Mouse (Mus musculus): ENCODE measurements at regions not wholly inside any gene's neighbourhood (a gene's known extent, or its start where the extent isn't known, plus 50 kb on each side); places are given as distances from the start of the nearest gene placed in this dataset.

- WGBS: 69% methylated on average over 6 of the region's 6 CpGs
- H3K36me3 ChIP-seq (ENCODE audit: control insufficient read depth, insufficient read depth, low read length): no peaks in the 10 kb centered on the region
- H3K4me3 ChIP-seq (ENCODE audit: low read depth, low read length): no peak overlapping the region
- DNase-seq (ENCODE audit: low spot score) (no peak), ATAC-seq (ENCODE audit: insufficient read depth, low FRiP score, low TSS enrichment) (no peak)
- H3K27me3 ChIP-seq (ENCODE audit: control insufficient read depth, insufficient read depth, low read length): no peaks in the 10 kb centered on the region
- H3K9ac ChIP-seq (ENCODE audit: low read length): no peak overlapping the region
- H3K4me1 ChIP-seq (ENCODE audit: control insufficient read depth, insufficient read depth, low read length): peaks cover 15% of the 10 kb centered on the region
- H3K27ac ChIP-seq (ENCODE audit: low read depth, low read length): no peak overlapping the region
- no peaks in the 10 kb centered on the region for H3K9me3 ChIP-seq (ENCODE audit: control insufficient read depth, low read length)
- H3K4me2 ChIP-seq (ENCODE audit: low read depth): no peak overlapping the region
These were observed 354.7 kb upstream of the Nfe2l3 start for GRCm38 (mm10) chr6:51077769-51078096.

GRCm38 (mm10) chr6:51078353-51078966 is 354.0 kb upstream of the Nfe2l3 start:
- Histone ChIP-seq H3K4me2 (ENCODE audit: low read depth) (no peak overlapping the region), H3K4me3 (ENCODE audit: low read depth, low read length) (no peak overlapping the region), H3K9ac (ENCODE audit: low read length) (no peak overlapping the region), H3K27me3 (ENCODE audit: control insufficient read depth, insufficient read depth, low read length) (no peaks in the 10 kb centered on the region), H3K4me1 (ENCODE audit: control insufficient read depth, insufficient read depth, low read length) (peaks cover 15% of the 10 kb centered on the region), H3K36me3 (ENCODE audit: control insufficient read depth, insufficient read depth, low read length) (no peaks in the 10 kb centered on the region), H3K27ac (ENCODE audit: low read depth, low read length) (no peak overlapping the region), H3K9me3 (ENCODE audit: control insufficient read depth, low read length) (no peaks in the 10 kb centered on the region)
- DNase-seq (ENCODE audit: low spot score) (no peak), ATAC-seq (ENCODE audit: insufficient read depth, low FRiP score, low TSS enrichment) (no peak)
- 60% methylated on average over 11 of the region's 11 CpGs for WGBS

DNA sequence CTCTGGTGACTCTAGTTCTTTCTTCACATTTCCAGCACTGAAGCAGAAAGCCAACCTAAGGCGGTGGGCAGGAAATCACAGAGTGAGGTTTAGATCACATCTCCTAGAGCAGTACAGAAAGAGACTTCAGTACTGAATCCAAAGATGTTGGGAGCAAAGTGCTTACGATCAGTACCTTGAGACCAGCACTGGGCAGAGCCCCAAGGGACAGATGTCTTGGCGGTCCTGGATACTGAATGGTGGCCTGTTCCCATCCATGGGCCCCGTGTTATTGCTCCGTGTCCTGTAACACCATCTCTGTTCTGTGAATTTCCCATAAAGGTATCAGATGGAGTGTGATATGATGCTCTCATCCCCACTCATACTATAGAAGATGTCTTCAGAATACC is 353.5 kb upstream of the Nfe2l3 start:
- WGBS: 79% methylated on average over 5 of the region's 5 CpGs
- no peaks in the 10 kb centered on the region for H3K27me3 ChIP-seq (ENCODE audit: control insufficient read depth, insufficient read depth, low read length)
- no peaks in the 10 kb centered on the region for H3K36me3 ChIP-seq (ENCODE audit: control insufficient read depth, insufficient read depth, low read length)
- no peaks in the 10 kb centered on the region for H3K9me3 ChIP-seq (ENCODE audit: control insufficient read depth, low read length)
- H3K4me1 ChIP-seq (ENCODE audit: control insufficient read depth, insufficient read depth, low read length): peaks cover 15% of the 10 kb centered on the region
- no peak overlapping the region for H3K4me3 ChIP-seq (ENCODE audit: low read depth, low read length)
- ATAC-seq (ENCODE audit: insufficient read depth, low FRiP score, low TSS enrichment) (no peak), DNase-seq (ENCODE audit: low spot score) (no peak)
- H3K4me2 ChIP-seq (ENCODE audit: low read depth): no peak overlapping the region
- H3K9ac ChIP-seq (ENCODE audit: low read length): no peak overlapping the region
- H3K27ac ChIP-seq (ENCODE audit: low read depth, low read length): no peak overlapping the region

DNA sequence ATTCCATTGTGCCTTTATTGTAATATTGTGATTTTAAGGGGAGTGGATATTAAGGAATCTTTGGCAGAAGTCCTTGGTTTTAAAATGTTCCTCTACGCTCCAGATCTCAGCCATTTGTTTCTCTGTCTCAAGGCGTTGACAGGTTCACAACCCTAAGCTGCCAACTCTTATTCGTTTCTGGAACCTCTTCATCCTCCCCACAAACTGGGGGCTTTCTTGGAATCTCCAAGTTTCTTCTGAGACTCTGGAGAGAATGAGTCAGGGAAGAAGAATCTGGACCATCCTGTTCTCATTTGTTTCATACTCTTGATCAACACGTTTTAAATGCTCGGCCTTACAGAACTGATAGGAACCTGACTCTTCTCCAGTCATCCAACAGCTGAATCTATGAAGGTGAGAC is 351.4 kb upstream of the Nfe2l3 start:
- no peak overlapping the region for H3K27ac ChIP-seq (ENCODE audit: low read depth, low read length)
- H3K4me2 ChIP-seq (ENCODE audit: low read depth): no peak overlapping the region
- DNase-seq (ENCODE audit: low spot score): no peak
- no peak for ATAC-seq (ENCODE audit: insufficient read depth, low FRiP score, low TSS enrichment)
- no peaks in the 10 kb centered on the region for H3K27me3 ChIP-seq (ENCODE audit: control insufficient read depth, insufficient read depth, low read length)
- H3K36me3 ChIP-seq (ENCODE audit: control insufficient read depth, insufficient read depth, low read length): no peaks in the 10 kb centered on the region
- H3K4me3 ChIP-seq (ENCODE audit: low read depth, low read length): no peak overlapping the region
- H3K4me1 ChIP-seq (ENCODE audit: control insufficient read depth, insufficient read depth, low read length): peaks cover 17% of the 10 kb centered on the region
- no peak overlapping the region for H3K9ac ChIP-seq (ENCODE audit: low read length)
- WGBS: 84% methylated on average over 5 of the region's 5 CpGs
- H3K9me3 ChIP-seq (ENCODE audit: control insufficient read depth, low read length): no peaks in the 10 kb centered on the region

DNA sequence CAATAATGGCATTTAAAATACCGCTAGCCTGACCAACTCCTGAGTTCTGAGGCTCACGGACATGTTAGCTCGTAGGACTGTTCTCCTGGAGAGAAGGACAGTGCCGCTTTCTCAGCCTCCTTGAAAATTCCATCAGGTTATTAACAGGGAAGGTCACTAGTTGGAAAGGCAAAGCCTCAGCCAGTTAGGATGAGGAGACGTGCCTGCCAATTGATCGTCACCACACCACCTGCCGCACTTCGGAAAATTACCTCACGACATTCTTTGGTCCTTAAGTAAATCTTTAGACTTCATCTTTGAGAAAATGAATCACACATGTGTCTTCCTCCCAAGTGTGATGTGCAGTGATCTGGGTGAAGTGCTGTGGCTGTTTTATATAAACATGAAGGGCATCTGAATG is 347.8 kb upstream of the Nfe2l3 start:
- WGBS: 66% methylated on average over 9 of the region's 9 CpGs

GRCm38 (mm10) chr6:51085547-51085946 is 346.9 kb upstream of the Nfe2l3 start:
- Histone ChIP-seq H3K4me3 (ENCODE audit: low read depth, low read length) (no peak overlapping the region), H3K9me3 (ENCODE audit: control insufficient read depth, low read length) (no peaks in the 10 kb centered on the region), H3K27ac (ENCODE audit: low read depth, low read length) (no peak overlapping the region), H3K9ac (ENCODE audit: low read length) (no peak overlapping the region), H3K27me3 (ENCODE audit: control insufficient read depth, insufficient read depth, low read length) (no peaks in the 10 kb centered on the region), H3K4me2 (ENCODE audit: low read depth) (no peak overlapping the region), H3K4me1 (ENCODE audit: control insufficient read depth, insufficient read depth, low read length) (0 out of 2 replicates have a peak, but pooled peaks cover 2% of the 10 kb centered on the region), H3K36me3 (ENCODE audit: control insufficient read depth, insufficient read depth, low read length) (no peaks in the 10 kb centered on the region)
- no peak for ATAC-seq (ENCODE audit: insufficient read depth, low FRiP score, low TSS enrichment)
- DNase-seq (ENCODE audit: low spot score): no peak
- WGBS: 61% methylated on average over 2 of the region's 2 CpGs

More for the DNA sequence above, 347.8 kb upstream of the Nfe2l3 start:
- H3K4me1 ChIP-seq (ENCODE audit: control insufficient read depth, insufficient read depth, low read length): 0 out of 2 replicates have a peak, but pooled peaks cover 2% of the 10 kb centered on the region
- no peak overlapping the region for H3K27ac ChIP-seq (ENCODE audit: low read depth, low read length)
- no peak for DNase-seq (ENCODE audit: low spot score)
- no peak for ATAC-seq (ENCODE audit: insufficient read depth, low FRiP score, low TSS enrichment)
- H3K9me3 ChIP-seq (ENCODE audit: control insufficient read depth, low read length): no peaks in the 10 kb centered on the region
- H3K36me3 ChIP-seq (ENCODE audit: control insufficient read depth, insufficient read depth, low read length): no peaks in the 10 kb centered on the region
- no peaks in the 10 kb centered on the region for H3K27me3 ChIP-seq (ENCODE audit: control insufficient read depth, insufficient read depth, low read length)
- H3K4me2 ChIP-seq (ENCODE audit: low read depth): no peak overlapping the region
- H3K4me3 ChIP-seq (ENCODE audit: low read depth, low read length): no peak overlapping the region
- H3K9ac ChIP-seq (ENCODE audit: low read length): no peak overlapping the region

DNA sequence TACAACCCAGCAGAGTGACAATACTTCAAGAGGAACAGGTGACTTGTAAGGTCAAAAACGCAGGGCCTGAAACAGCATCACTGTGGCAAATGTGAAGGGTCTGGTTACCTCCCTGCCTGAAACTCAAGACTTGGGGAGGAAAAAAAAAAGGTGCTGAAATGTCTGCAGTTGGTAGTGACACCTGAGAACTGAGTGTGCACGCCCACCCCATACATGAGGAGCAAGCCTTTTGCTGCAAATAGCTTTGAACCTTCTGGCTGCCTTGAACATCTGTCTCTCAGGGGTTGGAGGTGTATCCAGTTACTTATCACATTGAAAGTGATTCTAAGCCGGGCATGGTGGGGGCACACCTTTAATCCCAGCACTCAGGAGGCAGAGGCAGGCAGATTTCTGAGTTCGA is 346.1 kb upstream of the Nfe2l3 start:
- no peaks in the 10 kb centered on the region for H3K36me3 ChIP-seq (ENCODE audit: control insufficient read depth, insufficient read depth, low read length)
- no peak for ATAC-seq (ENCODE audit: insufficient read depth, low FRiP score, low TSS enrichment)
- H3K4me3 ChIP-seq (ENCODE audit: low read depth, low read length): no peak overlapping the region
- 81% methylated on average over 4 of the region's 4 CpGs for WGBS
- H3K4me1 ChIP-seq (ENCODE audit: control insufficient read depth, insufficient read depth, low read length): 0 out of 2 replicates have a peak, but pooled peaks cover 2% of the 10 kb centered on the region
- H3K27me3 ChIP-seq (ENCODE audit: control insufficient read depth, insufficient read depth, low read length): no peaks in the 10 kb centered on the region
- H3K4me2 ChIP-seq (ENCODE audit: low read depth): no peak overlapping the region
- no peaks in the 10 kb centered on the region for H3K9me3 ChIP-seq (ENCODE audit: control insufficient read depth, low read length)
- no peak for DNase-seq (ENCODE audit: low spot score)
- no peak overlapping the region for H3K27ac ChIP-seq (ENCODE audit: low read depth, low read length)
- no peak overlapping the region for H3K9ac ChIP-seq (ENCODE audit: low read length)

GRCm38 (mm10) chr6:51087806-51088205 is 344.7 kb upstream of the Nfe2l3 start:
- no peak overlapping the region for H3K27ac ChIP-seq (ENCODE audit: low read depth, low read length)
- ATAC-seq (ENCODE audit: insufficient read depth, low FRiP score, low TSS enrichment): no peak
- 74% methylated on average over 2 of the region's 2 CpGs for WGBS

DNA sequence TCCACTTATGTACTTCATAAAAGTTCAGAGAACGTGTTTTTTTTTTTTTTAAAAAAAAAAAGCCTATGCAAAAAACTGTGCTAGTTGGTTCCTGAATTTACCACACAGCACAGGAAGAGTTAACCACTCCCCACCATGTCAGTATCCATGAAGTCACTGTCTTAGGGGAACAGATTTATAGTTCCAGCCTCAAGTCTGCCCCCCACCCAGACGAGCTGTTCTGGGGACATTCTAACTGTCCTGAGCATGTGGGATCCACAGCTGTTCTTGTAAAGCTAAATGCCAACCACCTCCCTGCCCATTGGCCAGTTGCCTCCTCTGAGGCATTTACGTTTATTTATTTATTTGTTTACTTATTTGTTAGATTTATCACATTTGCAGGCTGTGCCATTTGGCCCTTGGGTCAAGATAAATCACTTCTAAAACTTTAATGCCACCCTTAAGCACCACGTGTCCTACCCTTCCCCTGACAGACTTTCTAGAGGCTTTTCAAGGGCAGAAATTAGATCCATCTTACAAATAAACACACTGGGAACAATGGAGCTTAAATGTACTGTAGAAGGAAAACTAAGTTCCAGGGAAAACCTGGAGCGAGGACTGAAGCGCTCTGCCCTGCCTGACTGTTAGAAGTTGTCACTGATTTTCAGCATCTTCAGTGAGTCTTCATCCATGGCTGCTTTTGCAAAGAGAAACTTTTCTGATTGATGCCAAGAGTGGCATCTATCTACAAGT is 343.7 kb upstream of the Nfe2l3 start:
- Histone ChIP-seq H3K4me1 (ENCODE audit: control insufficient read depth, insufficient read depth, low read length) (0 out of 2 replicates have a peak, but pooled peaks cover 2% of the 10 kb centered on the region), H3K9me3 (ENCODE audit: control insufficient read depth, low read length) (no peaks in the 10 kb centered on the region), H3K27me3 (ENCODE audit: control insufficient read depth, insufficient read depth, low read length) (no peaks in the 10 kb centered on the region), H3K9ac (ENCODE audit: low read length) (no peak overlapping the region), H3K4me2 (ENCODE audit: low read depth) (no peak overlapping the region), H3K36me3 (ENCODE audit: control insufficient read depth, insufficient read depth, low read length) (no peaks in the 10 kb centered on the region), H3K4me3 (ENCODE audit: low read depth, low read length) (no peak overlapping the region), H3K27ac (ENCODE audit: low read depth, low read length) (no peak overlapping the region)
- ATAC-seq (ENCODE audit: insufficient read depth, low FRiP score, low TSS enrichment) (no peak), DNase-seq (ENCODE audit: low spot score) (no peak)
- WGBS: 45% methylated on average over 6 of the region's 6 CpGs

More at GRCm38 (mm10) chr6:51087806-51088205, 344.7 kb upstream of the Nfe2l3 start:
- H3K36me3 ChIP-seq (ENCODE audit: control insufficient read depth, insufficient read depth, low read length): no peaks in the 10 kb centered on the region
- no peak for DNase-seq (ENCODE audit: low spot score)
- no peak overlapping the region for H3K4me3 ChIP-seq (ENCODE audit: low read depth, low read length)
- no peak overlapping the region for H3K9ac ChIP-seq (ENCODE audit: low read length)
- no peaks in the 10 kb centered on the region for H3K27me3 ChIP-seq (ENCODE audit: control insufficient read depth, insufficient read depth, low read length)
- no peak overlapping the region for H3K4me2 ChIP-seq (ENCODE audit: low read depth)
- H3K4me1 ChIP-seq (ENCODE audit: control insufficient read depth, insufficient read depth, low read length): 0 out of 2 replicates have a peak, but pooled peaks cover 2% of the 10 kb centered on the region
- H3K9me3 ChIP-seq (ENCODE audit: control insufficient read depth, low read length): no peaks in the 10 kb centered on the region
